Mouse (Mus musculus): ENCODE measurements around the gene Nipal4. TPM values are rescaled to one million over a fixed set of nuclear protein-coding genes. Genes with fewer than 3 reads are reported as not detected.

Nipal4 gene
- total RNA-seq, 2 experiments from 2014 or later = 0.53 to 1.3 TPM

DNA sequence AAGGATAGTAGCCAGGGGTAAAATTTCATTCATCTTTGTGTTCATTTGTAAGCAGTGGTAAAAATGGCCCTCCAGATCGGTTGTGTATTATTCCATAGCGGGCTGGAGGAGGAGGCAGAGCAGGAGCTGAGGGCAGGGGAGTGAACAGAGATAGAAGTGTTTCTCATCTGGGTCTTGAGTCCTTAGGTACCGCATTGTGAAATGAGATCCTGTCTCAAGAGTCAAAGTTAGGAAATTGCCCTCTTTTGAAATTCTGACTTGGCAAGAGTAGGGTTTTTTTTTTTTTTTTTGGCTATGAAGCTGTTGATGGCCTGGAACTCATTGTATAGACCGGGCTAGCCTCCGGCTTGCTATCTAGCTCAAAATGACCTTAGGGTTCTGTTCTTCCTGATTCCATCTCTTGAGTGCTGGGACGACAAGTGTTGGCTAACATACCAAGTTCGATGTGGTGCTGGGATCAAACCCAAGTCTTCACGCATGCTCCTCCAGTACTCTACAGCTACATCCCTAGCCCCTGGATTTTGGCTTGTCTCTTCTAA is 42.9 kb downstream of the Nipal4 start:
- intact Hi-C loops (cut with DNase I) = no loop called here
- no peak for DNase-seq (ENCODE audit: extremely low spot score in 1 of 2, low spot score in 2 of 2)

DNA sequence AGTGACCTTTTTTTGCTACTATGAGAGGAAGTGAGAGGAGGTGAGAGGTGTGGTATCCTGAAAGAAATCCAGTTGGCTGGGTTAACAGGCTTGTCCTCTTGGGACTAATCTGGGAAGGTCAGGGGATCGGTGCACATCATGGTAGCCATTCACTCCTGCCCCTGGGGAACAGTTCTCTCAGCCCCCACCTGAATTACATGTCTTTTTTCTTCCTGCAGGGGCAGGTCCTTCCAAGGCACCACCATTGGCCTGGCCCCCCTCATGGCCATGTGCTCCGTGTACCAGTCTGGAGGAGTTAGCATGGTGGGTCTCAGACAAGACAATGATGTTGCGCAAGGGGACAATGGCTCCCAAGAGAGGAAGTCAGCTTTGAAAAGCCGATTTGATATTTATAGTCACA is 43.4 kb downstream of the Nipal4 start:
- intact Hi-C loops (cut with DNase I) = no loop called here
- no peak for DNase-seq (ENCODE audit: extremely low spot score in 1 of 2, low spot score in 2 of 2)

DNA sequence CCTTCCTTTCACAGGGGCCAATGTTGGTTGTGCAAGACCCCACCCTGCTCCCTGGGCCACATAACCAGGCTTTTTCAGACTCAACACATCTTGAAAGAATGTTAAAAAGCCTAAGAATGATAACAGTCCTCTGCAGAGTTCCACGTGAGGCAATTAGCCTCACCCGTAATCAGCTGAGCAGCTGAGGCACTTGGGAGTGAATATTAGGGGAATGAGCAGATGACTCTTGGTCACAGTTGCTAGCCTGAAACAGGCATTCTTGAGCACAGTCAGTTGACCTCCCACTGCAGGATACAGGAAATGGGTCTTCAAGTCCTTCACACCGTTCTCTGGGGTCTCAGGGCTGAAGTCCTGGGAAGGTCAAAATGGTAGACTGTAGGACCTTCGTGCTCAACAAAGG is 44.6 kb downstream of the Nipal4 start:
- intact Hi-C loops (cut with DNase I) = no loop called here
- no peak for DNase-seq (ENCODE audit: extremely low spot score in 1 of 2, low spot score in 2 of 2)

DNA sequence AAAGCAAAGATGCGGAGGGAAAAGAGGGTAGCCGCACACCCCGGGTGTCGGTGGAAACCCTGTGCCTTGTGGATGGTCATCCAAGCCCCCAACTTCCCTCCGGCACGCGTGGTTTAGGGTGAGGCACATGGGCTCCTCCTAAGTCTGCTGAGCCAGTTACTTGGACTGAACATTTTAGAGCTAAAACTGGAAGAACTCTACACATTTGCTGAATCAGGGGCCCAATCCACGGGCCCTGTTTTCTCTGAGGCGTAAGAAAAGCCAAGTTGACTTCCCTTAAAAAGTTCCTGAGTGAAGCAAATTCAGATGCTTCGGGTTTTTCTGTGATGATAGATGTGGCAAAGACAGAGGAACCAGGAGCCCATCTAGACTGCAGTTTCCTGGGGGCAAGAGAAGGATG is 46.2 kb downstream of the Nipal4 start:
- intact Hi-C loops (cut with DNase I) = no loop called here
- no peak for DNase-seq (ENCODE audit: extremely low spot score in 1 of 2, low spot score in 2 of 2)

DNA sequence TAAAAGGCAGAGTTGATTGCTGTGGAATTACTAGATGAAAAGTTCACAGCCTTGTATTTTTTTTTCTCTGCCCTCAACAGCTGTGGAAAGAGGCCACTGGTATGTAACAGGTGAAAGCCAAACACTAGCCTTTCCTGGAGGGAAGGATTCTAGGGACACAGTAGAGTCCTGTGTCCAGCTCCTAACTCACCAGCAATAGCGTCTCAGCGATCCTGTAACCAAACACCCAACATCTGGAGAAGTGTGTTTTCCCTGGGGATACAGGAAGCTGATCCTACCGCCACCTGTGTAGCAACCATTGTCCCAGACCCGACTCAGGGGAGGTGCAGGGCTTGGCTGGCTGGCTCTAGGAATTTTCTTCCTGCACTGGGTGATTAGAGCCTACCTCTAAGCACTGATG is 46.7 kb downstream of the Nipal4 start:
- DNase-seq (ENCODE audit: extremely low spot score in 1 of 2, low spot score in 2 of 2) = no peak
- intact Hi-C loops (cut with DNase I) = no loop called here

DNA sequence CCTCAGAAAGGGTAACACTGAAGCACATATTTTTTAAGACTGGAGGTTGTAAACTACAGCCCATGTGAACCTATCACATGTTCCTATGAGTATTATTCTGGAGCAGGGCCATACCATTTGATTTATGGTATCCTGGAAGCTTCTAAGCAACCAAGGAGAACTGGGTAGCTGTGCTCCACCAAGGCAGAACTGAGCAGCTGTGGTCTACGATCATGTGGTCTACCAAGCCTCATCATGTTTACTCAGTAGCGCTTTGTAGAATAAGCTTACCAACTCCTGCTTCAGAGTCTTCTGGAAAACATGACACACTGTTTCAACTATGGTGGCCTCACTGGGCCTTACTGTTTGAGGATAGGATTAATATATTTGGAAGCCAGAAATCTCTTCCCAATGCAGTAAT is 49.8 kb downstream of the Nipal4 start:
- intact Hi-C loops (cut with DNase I) = no loop called here
- DNase-seq (ENCODE audit: extremely low spot score in 1 of 2, low spot score in 2 of 2) = no peak

DNA sequence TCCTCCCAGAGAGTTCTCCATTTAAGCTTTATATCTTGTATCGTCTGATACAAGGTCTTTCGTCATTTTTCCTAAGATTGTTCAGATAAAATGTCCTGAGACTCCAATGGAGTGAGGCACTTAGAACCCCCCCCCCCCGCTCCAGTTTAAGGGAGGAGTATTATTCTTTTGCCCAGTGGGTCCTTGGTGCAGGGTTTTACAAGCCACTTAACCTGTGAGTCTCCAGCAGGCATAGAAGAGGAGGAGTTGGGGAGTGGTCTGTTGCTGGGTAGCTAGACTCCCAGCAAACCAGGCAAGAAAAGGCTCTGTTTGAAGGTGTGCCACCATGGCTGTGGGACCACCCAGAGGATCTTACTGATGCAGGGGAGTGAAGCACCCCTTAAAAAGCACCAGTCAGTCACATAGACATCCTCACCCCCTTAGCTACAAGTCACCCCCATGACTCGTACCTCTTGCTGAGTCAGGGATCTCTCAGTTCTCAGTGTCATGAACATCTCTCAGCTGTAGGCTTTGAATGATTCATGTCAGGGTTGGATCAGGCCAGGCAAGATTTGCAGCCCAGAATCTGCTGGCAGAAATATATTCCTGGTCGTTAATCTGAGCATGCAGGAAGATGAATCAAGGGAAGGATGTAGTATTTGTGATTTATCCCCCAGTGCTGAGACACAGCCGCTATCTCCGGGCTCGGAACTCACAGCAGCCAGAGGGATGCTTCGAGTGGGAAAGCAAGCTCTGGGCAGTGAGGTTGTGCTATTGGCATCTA is 50.7 kb downstream of the Nipal4 start:
- intact Hi-C loops (cut with DNase I) = no loop called here
- no peak for DNase-seq (ENCODE audit: extremely low spot score in 1 of 2, low spot score in 2 of 2)

DNA sequence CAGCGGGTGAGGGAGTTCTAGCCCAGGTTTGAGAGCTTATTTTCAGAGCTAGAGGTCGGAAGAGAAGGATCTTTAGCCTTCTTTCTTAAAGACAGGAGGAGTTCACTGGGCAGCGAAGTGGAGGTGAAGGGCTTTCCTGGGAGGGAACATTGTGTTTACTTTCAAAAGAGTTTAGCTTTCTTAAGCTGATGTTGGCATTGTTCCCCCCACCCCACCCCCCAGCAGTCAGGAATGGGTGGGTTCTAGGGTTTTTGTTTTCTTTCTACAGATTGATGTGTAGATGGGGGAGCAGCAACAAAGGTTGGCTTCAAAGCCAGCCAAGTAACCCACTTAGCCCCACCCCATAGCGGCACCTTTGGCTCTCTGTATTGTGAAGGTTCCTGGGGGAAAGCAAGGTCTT is 51.3 kb downstream of the Nipal4 start:
- DNase-seq (ENCODE audit: extremely low spot score in 1 of 2, low spot score in 2 of 2) = no peak
- intact Hi-C loops (cut with DNase I) = no loop called here

DNA sequence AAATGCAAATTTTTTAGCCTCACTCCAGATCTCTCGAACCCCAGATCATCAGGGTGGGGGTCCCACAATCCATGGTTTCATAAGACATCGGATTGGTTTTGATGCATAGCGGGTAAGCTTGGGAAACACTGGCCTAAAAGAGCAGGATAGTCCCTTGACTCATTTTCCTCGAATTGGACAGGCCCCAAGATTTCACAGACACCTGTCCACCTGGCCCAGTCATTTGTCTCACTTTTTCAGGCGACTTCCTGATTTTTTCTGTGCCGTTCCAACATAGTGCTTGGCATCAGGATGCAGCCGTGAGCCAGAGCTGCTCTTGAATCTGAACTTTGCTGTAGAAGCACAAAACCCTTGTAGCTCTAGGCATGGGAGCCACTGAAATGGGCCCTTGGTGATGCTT is 52.1 kb downstream of the Nipal4 start:
- intact Hi-C loops (cut with DNase I) = no loop called here
- DNase-seq (ENCODE audit: extremely low spot score in 1 of 2, low spot score in 2 of 2) = no peak

DNA sequence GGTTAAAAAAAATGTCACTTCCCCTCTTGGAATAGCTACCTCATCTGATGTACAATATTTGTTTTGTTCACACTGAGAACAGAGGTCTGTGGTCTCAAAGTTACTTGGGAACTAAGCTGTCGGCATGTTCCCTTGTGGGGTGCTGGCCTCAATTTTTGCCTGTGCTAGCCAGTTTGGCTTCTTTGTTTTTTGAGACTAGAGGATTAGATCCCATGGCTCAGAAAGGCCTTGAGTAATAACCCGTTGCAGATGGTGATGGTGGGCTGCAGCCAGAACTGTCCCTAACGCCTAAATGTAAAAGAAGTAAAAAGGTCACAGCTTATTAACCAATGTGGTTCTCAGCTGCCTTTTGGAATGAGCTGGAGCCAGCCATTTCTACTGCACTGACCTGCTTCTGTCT is 53.1 kb downstream of the Nipal4 start:
- intact Hi-C loops (cut with DNase I) = no loop called here
- DNase-seq (ENCODE audit: extremely low spot score in 1 of 2, low spot score in 2 of 2) = no peak

DNA sequence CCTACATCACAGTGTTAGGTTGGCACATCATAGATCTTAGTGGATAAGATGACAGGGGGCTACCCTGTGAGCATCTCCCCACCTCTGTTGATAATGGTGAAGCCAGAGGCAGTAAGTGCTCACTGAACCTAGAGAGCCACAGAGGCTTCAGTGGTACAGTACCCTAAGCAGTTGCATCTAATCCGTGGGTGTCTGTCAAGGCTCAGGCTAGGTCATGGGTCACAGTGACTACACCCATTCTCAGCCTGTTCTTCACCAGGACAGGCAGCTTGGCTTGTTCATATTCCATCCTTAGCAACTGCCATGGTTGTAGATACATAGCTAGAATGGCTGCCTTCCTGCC is 55.4 kb downstream of the Nipal4 start:
- DNase-seq (ENCODE audit: extremely low spot score in 1 of 2, low spot score in 2 of 2) = no peak
- intact Hi-C loops (cut with DNase I) = no loop called here

DNA sequence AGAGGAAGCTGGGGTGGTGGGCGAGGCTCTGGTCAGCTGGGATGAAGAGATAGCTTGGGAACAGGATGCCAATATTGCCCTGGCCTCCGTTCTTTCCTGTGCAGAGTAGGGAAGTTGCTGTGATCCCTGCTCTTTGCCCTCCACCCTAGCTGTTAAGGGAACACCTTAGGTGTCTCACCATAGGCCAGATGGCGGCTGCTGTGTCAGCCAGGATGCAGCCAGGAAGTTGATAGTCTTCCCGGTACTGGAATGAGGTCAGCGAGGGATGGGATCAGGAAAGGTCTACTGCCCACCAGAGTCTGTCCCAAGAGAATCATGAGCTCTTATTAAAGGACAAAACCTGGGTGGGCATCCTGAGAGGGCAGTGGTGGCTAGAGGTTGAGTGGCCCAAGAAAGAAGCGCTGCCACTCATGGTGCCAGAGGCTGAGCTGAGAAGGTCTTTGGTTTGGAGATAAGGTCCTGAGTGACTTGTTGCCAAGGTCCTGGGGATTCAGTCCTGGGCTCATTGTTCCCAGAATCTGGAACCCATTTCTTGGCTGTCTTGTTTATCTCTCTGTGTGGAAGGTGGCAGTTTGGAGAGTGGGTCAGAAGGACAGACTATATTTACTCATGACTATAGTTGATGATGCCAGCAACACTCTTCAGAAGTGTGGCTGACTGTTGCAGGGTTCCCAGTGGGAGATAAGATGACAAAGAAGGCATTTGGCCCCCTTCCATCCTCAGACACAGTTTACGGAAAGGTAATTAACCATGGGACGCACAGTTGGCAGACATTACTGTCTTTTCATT is 56.0 kb downstream of the Nipal4 start:
- DNase-seq (ENCODE audit: extremely low spot score in 1 of 2, low spot score in 2 of 2) = no peak
- intact Hi-C loops (cut with DNase I) = no loop called here

DNA sequence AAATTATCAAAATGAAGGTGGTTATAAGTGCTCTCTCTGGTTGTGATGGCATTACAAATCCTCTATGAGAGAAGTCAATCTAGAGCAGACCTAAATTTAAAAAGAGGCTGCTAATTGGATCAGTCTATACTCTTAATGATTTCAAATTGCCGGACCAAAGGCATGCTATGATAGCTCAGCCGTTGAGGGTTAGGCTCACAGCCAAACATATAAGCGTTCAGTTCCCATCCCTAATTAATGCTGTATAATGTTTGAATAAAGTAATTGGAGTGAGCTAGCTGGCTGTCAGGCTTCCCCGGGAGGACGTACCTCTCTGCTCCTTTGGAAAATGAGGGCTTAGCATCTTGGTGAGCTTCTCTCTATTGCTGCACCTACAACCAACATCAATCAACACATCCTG is 57.1 kb downstream of the Nipal4 start:
- intact Hi-C loops (cut with DNase I) = no loop called here
- DNase-seq (ENCODE audit: extremely low spot score in 1 of 2, low spot score in 2 of 2) = no peak

DNA sequence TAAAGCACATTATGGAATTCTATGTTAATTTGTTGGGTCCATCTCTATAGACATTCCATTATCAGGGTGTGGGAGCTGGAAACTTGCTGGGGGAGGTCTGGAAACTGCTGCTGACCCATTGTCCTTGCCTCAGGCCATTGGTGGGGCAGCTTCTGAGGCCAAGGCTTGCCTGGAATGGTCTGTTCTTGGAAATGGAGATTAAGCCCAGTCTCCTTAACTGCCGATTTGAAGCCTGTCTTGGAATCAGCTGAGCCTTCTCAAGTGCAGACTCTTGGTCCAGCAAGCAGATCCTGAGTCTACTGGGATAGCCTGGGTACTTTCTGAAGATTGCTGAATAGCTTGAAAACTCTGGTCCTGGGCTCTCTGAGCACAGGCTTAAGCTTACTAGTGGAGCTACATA is 59.3 kb downstream of the Nipal4 start:
- intact Hi-C loops (cut with DNase I) = no loop called here

DNA sequence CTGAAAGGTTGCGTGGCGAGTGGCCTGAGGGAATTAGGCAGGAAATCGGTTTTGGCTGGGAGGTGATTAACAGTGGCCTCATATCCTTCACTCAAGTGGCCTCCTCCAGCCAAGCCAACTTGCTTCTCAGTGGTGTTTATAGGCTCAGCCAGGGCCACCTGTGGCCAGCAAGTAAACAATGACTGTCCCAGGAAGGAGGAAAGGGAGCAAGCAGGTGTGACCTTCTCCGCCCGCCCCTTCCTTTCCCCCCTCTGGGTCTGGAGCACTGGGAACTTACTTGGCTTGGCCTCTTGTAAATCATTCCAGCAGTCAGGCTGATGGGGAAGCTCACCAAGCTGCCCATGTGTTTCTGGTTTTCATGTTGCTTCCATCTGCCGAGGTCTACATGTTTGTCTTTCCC is 64.2 kb downstream of the Nipal4 start:
- DNase-seq (ENCODE audit: extremely low spot score in 1 of 2, low spot score in 2 of 2) = no peak
- intact Hi-C loops (cut with DNase I) = no loop called here

More for the DNA sequence above, 59.3 kb downstream of the Nipal4 start:
- no peak for DNase-seq (ENCODE audit: extremely low spot score in 1 of 2, low spot score in 2 of 2)

Small RNA genes lying within 50 kb of the gene (microRNA-seq; reads per million reads assigned to microRNA genes)
- gene Mir7239 (not detected), gene Mir8100 (not detected)

Other genes with a start within 250 kb of the Nipal4 start
- gene Lsm11, start 221.6 kb downstream of the Nipal4 start, total RNA-seq (2021) = 100 to 1,000 TPM; 117 to 128 TPM
- gene Thg1l, start 211.0 kb downstream of the Nipal4 start, total RNA-seq (2021) = 10 to 100 TPM; 10.4 to 12.1 TPM
- under 1 TPM; 0.11 to 0.12 TPM for gene Sox30, start 186.2 kb downstream of the Nipal4 start, total RNA-seq (2021)
- 1 to 10 TPM; 3.1 to 3.3 TPM for gene Gm12166, start 114.2 kb downstream of the Nipal4 start, total RNA-seq (2021)
- 10 to 100 TPM; 30.6 to 35.1 TPM for gene Adam19, start 110.5 kb downstream of the Nipal4 start, total RNA-seq (2021)
- 10 to 100 TPM in 1 of 2 experiments, 1 to 10 TPM in 1; 9.6 to 10.0 TPM for gene Fndc9, start 69.0 kb upstream of the Nipal4 start, total RNA-seq (2021)
- 100 to 1,000 TPM; 303 to 311 TPM for gene Cyfip2, start 146.4 kb upstream of the Nipal4 start, total RNA-seq (2021)
- under 1 TPM; 0.34 to 0.41 TPM for gene Itk, start 223.0 kb upstream of the Nipal4 start, total RNA-seq (2021)
- not detected for gene Fam71b, start 230.1 kb upstream of the Nipal4 start, total RNA-seq (2021)

All from left cerebral cortex, postnatal 10 days (tissue).